Mouse (Mus musculus) midbrain, postnatal 0 days (tissue): ENCODE data around the gene 1810010H24Rik. TPM values are rescaled to one million over a fixed set of nuclear protein-coding genes. Genes with fewer than 3 reads are reported as not detected.
A peak's percentile ranks its signal among the peaks of the same experiment; 100 is the strongest.

ENCODE experiments used
- ATAC-seq: fragments of 200-750 bp; cut with Nextera tagmentation; 2 replicates; pipeline ENCODE4 v1.8.0; 2017; ENCODE audit warnings: moderate number of reproducible peaks, mild to moderate bottlenecking, moderate TSS enrichment, moderate library complexity; ENCODE audit not compliant: low FRiP score
- DNase-seq: peaks from one replicate; pipeline ENCODE4 v3.0.0-alpha.2; 2015; ENCODE audit warnings: low spot score
- H3K27ac ChIP-seq: fragments of 300-500 bp; sonication (generic); 2 replicates; pipeline ENCODE4 v1.5.1; 2014; ENCODE audit warnings: low read depth, mild to moderate bottlenecking, low read length, mixed read lengths
- H3K27me3 ChIP-seq: fragments of 300-500 bp; sonication (generic); 2 replicates; pipeline ENCODE4 v1.6.1; 2014; ENCODE audit warnings: low read length, control low read depth, mixed read lengths; ENCODE audit not compliant: insufficient read depth
- H3K36me3 ChIP-seq: fragments of 300-500 bp; sonication (generic); 2 replicates; pipeline ENCODE4 v1.6.1; 2014; ENCODE audit warnings: low read length, control low read depth, mixed read lengths; ENCODE audit not compliant: insufficient read depth
- H3K4me1 ChIP-seq: fragments of 300-500 bp; sonication (generic); 2 replicates; pipeline ENCODE4 v1.6.1; 2014; ENCODE audit warnings: mild to moderate bottlenecking, control low read depth, antibody characterized with exemption, low read length, mixed read lengths; ENCODE audit not compliant: insufficient read depth
- H3K4me2 ChIP-seq: fragments of 300-500 bp; sonication (generic); 2 replicates; pipeline ENCODE4 v1.6.1; 2014; ENCODE audit warnings: low read depth, mild to moderate bottlenecking, low read length, mixed read lengths; ENCODE audit not compliant: poor library complexity, severe bottlenecking
- H3K4me3 ChIP-seq: fragments of 300-500 bp; sonication (generic); 2 replicates; pipeline ENCODE4 v1.5.1; 2014; ENCODE audit warnings: low read depth, mild to moderate bottlenecking, low read length, moderate library complexity
- H3K9ac ChIP-seq: fragments of 300-500 bp; sonication (generic); replicated peaks from 2 replicates; pipeline ENCODE4 v1.6.1; 2014; ENCODE audit warnings: mild to moderate bottlenecking, low read length, moderate library complexity, mixed read lengths; ENCODE audit not compliant: poor library complexity, severe bottlenecking
- H3K9me3 ChIP-seq: fragments of 300-500 bp; sonication (generic); 2 replicates; pipeline ENCODE4 v1.6.1; 2016; ENCODE audit warnings: low read length, control low read depth
- CTCF ChIP-seq: IDR thresholded peaks from 2 replicates; pipeline ENCODE4 v1.5.1; 2016; ENCODE audit warnings: antibody characterized with exemption, mild to moderate bottlenecking
- WGBS: fragments of 180-500 bp; shearing (Covaris S2); extraction: QIAGEN DNeasy Blood & Tissue Kit; methylation state at CpG from one replicate; pipeline ENCODE4 v1.1.7; 2014; 5-methylcytosine and 5-hydroxymethylcytosine counted together
- polyA plus RNA-seq: library from polyadenylated mRNA; unstranded; fragments of >200 nt; fragmentation: Nextera tagmentation; extraction: Ambion mirVana; gene quantifications from 2 replicates; pipeline ENCODE4 v1.2.1, GENCODE M21; 2015
- total RNA-seq: library from RNA; depleted of rRNA; stranded (reverse); fragments of >200 nt; gene quantifications from 2 replicates; pipeline ENCODE4 v1.2.3, GENCODE M21; 2014

The 1810010H24Rik gene
- total and polyA plus RNA-seq, 2 experiments from 2014 or later = 10.9 to 11.0 TPM

DNA sequence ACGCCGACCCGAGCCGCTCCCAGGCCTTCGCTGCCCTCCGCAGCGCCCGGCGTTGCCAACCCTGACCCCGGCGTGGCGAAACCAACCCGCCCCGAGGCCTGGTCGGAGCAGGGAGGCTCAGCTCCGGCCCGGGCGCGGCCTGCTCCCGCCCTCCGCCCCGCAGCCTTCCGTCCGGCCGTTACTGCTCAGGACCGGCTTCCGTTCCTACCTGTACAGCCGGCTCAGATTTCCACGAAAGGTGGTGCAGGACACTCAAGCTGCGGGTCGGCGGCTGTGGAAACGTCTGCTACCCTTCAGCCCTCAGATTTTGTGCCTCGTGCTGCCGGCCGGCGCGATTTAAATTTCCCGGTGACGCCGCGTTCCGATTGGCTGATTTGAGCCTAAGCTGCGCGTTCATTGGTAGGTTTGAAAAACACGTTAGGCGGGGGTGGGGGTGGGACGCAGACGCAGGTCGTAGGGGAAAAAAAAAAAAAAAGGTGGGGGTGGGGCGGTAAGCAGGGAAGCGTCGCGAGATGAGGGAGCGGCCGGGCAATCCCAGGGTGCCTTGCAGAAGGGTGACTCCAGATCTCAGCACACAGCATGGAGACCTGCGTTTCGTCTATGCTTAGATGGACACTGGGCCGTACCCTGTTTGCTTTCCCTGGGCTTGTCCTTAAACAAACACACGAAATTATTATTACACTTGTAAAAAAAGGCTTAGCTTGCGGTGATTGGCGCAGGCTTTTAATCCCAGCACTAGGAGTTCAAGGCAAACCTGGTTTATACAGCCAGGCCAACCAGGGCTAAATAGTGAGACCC lies 26.1 kb upstream of the 1810010H24Rik start, which contains the start of gene Kpna2:
TSS of gene Kpna2 (minus strand) at position 391 of the 798 bp plus-strand sequence.
- WGBS = under 1% methylated on average over 58 of the region's 62 CpGs
- no peaks in the 10 kb centered on the region for H3K27me3 ChIP-seq
- peak; percentile 95 for ATAC-seq

DNA sequence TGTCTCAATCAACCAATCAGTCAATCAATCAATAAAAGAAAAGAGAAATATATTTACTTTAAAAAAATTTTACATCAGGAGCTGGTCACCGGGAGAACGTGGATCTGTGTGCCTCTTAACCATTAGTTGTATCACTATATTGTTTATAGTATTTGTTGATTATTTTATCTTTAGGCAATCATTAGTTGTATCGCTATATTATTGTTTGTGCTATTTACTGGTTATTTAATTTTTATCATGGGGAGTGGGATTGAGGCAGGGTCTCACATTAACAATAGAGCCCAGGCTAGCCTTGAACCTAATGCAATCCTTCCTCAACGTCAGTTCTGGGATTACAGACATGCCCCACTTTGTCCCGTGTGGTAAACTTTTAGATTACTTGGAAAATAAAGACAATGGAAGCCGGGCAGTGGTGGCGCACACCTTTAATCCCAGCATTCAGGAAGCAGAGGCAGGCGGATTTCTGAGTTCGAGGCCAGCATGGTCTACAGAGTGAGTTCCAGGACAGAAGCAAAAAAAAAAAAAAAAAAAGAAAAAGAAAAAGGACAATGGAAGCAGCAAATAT lies 25.4 kb upstream of the 1810010H24Rik start:
- Histone ChIP-seq H3K4me2 (peak overlapping the region; percentile 51), H3K27ac (peak overlapping the region; percentile 87), H3K9me3 (no peaks in the 10 kb centered on the region), H3K4me3 (peak overlapping the region; percentile 24), H3K27me3 (no peaks in the 10 kb centered on the region), H3K4me1 (no peaks in the 10 kb centered on the region), H3K36me3 (peaks cover 3% of the 10 kb centered on the region; the same call in 1 of the 2 replicates), H3K9ac (peak overlapping the region; percentile 37)
- ATAC-seq (no peak), DNase-seq (no peak)
- 80% methylated on average over 9 of the region's 9 CpGs for WGBS
- TF ChIP-seq CTCF = no peak

More for the DNA sequence above, 26.1 kb upstream of the 1810010H24Rik start, which contains the start of gene Kpna2:
- Histone ChIP-seq H3K9me3 (no peaks in the 10 kb centered on the region), H3K27ac (peak within 1 kb of the TSS; percentile 87), H3K4me2 (peak within 1 kb of the TSS; percentile 56), H3K9ac (peak within 1 kb of the TSS; percentile 58), H3K36me3 (peaks cover 3% of the 10 kb centered on the region; the same call in 1 of the 2 replicates), H3K4me3 (peak within 1 kb of the TSS; percentile 82), H3K4me1 (no peaks in the 10 kb centered on the region)
- peak; percentile 95 for DNase-seq
- TF ChIP-seq CTCF = no peak

DNA sequence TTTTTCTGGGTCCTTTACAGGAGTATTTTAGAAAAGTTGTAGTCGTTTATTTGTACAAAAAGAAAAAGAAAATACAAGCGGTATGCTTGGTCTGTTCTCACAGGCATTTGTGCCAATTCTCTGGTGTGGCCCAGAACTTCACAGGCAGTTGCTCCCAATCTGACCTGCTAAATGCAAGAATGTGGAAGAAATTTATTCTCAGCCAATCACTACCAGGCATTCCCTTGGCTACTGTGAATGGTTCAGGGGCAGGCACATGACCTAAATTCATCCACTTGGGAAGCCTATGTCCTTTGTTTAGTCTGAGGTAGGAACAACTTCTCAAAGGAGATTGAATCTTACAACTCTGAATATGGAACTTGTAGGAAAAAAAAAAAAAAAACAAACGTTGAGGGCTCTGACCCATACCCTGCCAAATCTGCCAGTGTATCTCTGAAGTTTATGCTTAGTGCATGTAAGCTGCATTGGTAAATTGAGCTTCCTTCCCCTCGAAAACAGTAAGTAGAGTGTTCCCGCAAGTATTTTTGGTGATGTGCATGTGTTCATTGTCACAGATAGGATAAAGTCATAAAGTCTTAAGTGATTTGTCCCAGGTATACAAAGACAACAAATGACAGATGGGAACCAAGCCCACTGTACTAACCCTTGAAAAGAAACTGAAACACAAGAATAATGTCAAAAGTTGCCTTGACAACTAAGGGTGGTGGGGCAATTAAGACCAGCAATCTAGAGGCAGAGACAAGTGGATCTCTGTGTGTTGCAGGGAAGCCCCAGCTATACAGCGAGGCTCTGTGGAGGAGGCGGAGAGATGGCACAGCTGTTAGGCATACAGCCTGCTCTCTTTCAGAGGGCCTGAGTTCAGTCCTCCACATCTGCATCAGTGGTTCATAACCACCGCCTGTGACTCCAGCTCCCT lies 23.5 kb upstream of the 1810010H24Rik start:
- ATAC-seq (no peak), DNase-seq (peak; percentile 39)
- no peak overlapping the region for H3K4me3 ChIP-seq
- H3K9me3 ChIP-seq = no peaks in the 10 kb centered on the region
- H3K4me2 ChIP-seq = no peak overlapping the region
- TF ChIP-seq CTCF = no peak
- no peaks in the 10 kb centered on the region for H3K4me1 ChIP-seq
- H3K36me3 ChIP-seq = no peaks in the 10 kb centered on the region
- H3K27me3 ChIP-seq = no peaks in the 10 kb centered on the region
- H3K27ac ChIP-seq = no peak overlapping the region
- no peak overlapping the region for H3K9ac ChIP-seq
- WGBS = 53% methylated on average over 7 of the region's 8 CpGs

- ATAC-seq = no peak
- Histone ChIP-seq H3K9me3 (no peaks in the 10 kb centered on the region), H3K4me3 (no peak overlapping the region), H3K4me1 (no peaks in the 10 kb centered on the region), H3K27me3 (no peaks in the 10 kb centered on the region), H3K36me3 (no peaks in the 10 kb centered on the region), H3K4me2 (no peak overlapping the region), H3K9ac (no peak overlapping the region), H3K27ac (no peak overlapping the region)
- no peak for TF ChIP-seq CTCF
- 89% methylated on average over 1 of the region's 1 CpGs for WGBS
- DNase-seq = no peak
Observed at GRCm38 (mm10) chr11:107005538-107005937, 19.9 kb upstream of the 1810010H24Rik start.

DNA sequence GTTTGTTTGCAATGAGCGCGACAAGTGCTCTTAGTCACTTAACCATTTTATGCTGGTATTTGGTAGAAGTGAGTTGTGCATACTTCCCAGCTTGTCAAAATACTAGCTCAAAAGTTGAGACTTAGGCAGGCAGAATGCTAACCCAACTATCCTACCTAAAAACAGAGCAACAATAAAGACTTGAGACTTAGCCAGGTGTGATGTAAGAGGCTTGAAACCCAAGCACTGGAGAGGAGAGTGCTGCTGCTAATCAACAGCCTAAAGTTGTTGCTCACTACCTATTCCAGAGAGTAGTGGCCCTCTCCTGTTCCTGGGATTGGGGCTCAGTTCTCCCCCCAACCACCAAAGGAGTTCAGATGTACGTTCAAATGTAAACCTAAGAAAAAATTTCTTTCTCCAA lies 15.0 kb upstream of the 1810010H24Rik start:
- TF ChIP-seq CTCF = no peak
- H3K36me3 ChIP-seq = no peaks in the 10 kb centered on the region
- DNase-seq (no peak), ATAC-seq (no peak)
- no peak overlapping the region for H3K9ac ChIP-seq
- no peak overlapping the region for H3K4me3 ChIP-seq
- WGBS = over 99% methylated on average over 3 of the region's 3 CpGs
- no peaks in the 10 kb centered on the region for H3K27me3 ChIP-seq
- no peak overlapping the region for H3K4me2 ChIP-seq
- H3K9me3 ChIP-seq = no peaks in the 10 kb centered on the region
- H3K27ac ChIP-seq = no peak overlapping the region
- peaks cover 3% of the 10 kb centered on the region; the same call in 1 of the 2 replicates for H3K4me1 ChIP-seq
